ENCODE assay signal across 14 mouse cellular contexts in genomic region chr7:137593570-137593969, GRCm38 (mm10).
A peak's percentile ranks its signal among the peaks of the same experiment; 100 is the strongest.
DNase-seq lines count a peak whose midpoint lies in the region; ATAC-seq and TF ChIP-seq lines count a peak whose summit lies in the region.
"Had no signal": no experiment of that assay in that cellular context is flagged by ENCODE, and none has a peak within 500 bp of the region (broad histone marks: within the 10 kb centered on the region; RNA-seq: fewer than 3 reads in every experiment).

No protein-coding gene starts in this region.

- no peak for TF ChIP-seq CTCF in hindbrain, postnatal 0 days (IDR thresholded peaks at IDR 0.05; ENCODE audit: low read depth)

- no peak overlapping the region for H3K4me2 ChIP-seq in hindbrain, postnatal 0 days (ENCODE audit: low read depth, low read length)
- H3K4me2 ChIP-seq: midbrain, embryonic 12.5 days had no signal

- no peaks in the 10 kb centered on the region for H3K9me3 ChIP-seq in hindbrain, postnatal 0 days (ENCODE audit: low read length)
- H3K9me3 ChIP-seq: midbrain, embryonic 12.5 days had no signal

- 59% methylated on average over 8 of the region's 8 CpGs for WGBS in hindbrain, postnatal 0 days

- H3K4me1 ChIP-seq in hindbrain, postnatal 0 days (ENCODE audit: insufficient read depth, low read length), result no peaks in the 10 kb centered on the region
- H3K4me1 ChIP-seq: midbrain, embryonic 12.5 days had no signal

- H3K36me3 ChIP-seq in hindbrain, postnatal 0 days (ENCODE audit: insufficient read depth, low read length), result no peaks in the 10 kb centered on the region
- H3K36me3 ChIP-seq: midbrain, embryonic 12.5 days had no signal

- DNase-seq in adrenal gland, postnatal 14 days, result peak; percentile 10
- no peak for DNase-seq in adrenal gland, postnatal 36 days
- peak; percentile 34 for DNase-seq in lung, postnatal 25 days (ENCODE audit: low spot score)
- DNase-seq in lung, postnatal 14 days, result no peak
- peak; percentile 44 to 74 for DNase-seq in natural killer cell, adult 2 months (ENCODE audit: low spot score in 2 of 2)
- peak; percentile 42 for DNase-seq in thymus, postnatal 4 days
- DNase-seq in layer of hippocampus, adult 11-12 months (ENCODE audit: low spot score), result no peak
- no peak for DNase-seq in hindbrain, postnatal 0 days (ENCODE audit: low spot score)
- DNase-seq: adrenal gland, postnatal 25 days; cerebellum, adult 9-10 months had no signal

- H3K4me3 ChIP-seq in hindbrain, postnatal 0 days (ENCODE audit: low read length), result no peak overlapping the region
- H3K4me3 ChIP-seq: erythroblast, embryonic 14.5 days; layer of hippocampus, adult 2 months; midbrain, embryonic 12.5 days had no signal

- no peaks in the 10 kb centered on the region for H3K27me3 ChIP-seq in hindbrain, postnatal 0 days (ENCODE audit: insufficient read depth, low read length)
- H3K27me3 ChIP-seq: midbrain, embryonic 12.5 days; Patski had no signal

- no peak for ATAC-seq in hindbrain, postnatal 0 days
- ATAC-seq: Patski had no signal

- no peak overlapping the region for H3K9ac ChIP-seq in hindbrain, postnatal 0 days (replicated peaks; ENCODE audit: low read length)
- H3K9ac ChIP-seq: midbrain, embryonic 12.5 days had no signal

- no peak overlapping the region for H3K27ac ChIP-seq in hindbrain, postnatal 0 days
- H3K27ac ChIP-seq: layer of hippocampus, adult 2 months; midbrain, embryonic 12.5 days had no signal

Comparison
In these comparisons a context has a peak if more than half of its experiments do, and no peak if none do; other contexts are left out.
1. DNase-seq: peak in adrenal gland, postnatal 14 days (single experiment), lung, postnatal 25 days (single experiment), natural killer cell, adult 2 months (2 of 2) and thymus, postnatal 4 days (single experiment); none in adrenal gland, postnatal 36 days (0 of 2), lung, postnatal 14 days (single experiment), layer of hippocampus, adult 11-12 months (single experiment) and hindbrain, postnatal 0 days (single experiment).